Mouse (Mus musculus): ENCODE measurements around the gene Hba-a1. TPM values are rescaled to one million over a fixed set of nuclear protein-coding genes. Genes with fewer than 3 reads are reported as not detected.
"Not testable (repeated sequence)": the region's sequence is repeated elsewhere in the genome, so short reads cannot be mapped to it uniquely, and the experiment has no call there.

The Hba-a1 gene
- total RNA-seq, 2 experiments from 2014 or later: 3,912 to 12,509 TPM

DNA sequence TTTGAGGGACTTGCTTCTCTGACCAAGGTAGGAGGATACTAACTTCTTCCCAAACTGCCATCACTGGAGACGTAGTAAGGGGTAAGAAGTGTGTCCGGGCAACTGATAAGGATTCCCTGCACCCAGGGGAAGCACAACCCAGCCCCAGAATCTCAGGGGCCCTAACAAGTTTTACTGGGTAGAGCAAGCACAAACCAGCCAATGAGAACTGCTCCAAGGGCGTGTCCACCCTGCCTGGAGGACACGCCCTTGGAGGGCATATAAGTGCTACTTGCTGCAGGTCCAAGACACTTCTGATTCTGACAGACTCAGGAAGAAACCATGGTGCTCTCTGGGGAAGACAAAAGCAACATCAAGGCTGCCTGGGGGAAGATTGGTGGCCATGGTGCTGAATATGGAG lies 12.9 kb downstream of the Hba-a1 start, which contains the start of gene Hba-a2:
Gene Hba-a2 (plus strand): TSS at position 287 of the 400 bp plus-strand sequence.
- not testable (repeated sequence) for DNase-seq

DNA sequence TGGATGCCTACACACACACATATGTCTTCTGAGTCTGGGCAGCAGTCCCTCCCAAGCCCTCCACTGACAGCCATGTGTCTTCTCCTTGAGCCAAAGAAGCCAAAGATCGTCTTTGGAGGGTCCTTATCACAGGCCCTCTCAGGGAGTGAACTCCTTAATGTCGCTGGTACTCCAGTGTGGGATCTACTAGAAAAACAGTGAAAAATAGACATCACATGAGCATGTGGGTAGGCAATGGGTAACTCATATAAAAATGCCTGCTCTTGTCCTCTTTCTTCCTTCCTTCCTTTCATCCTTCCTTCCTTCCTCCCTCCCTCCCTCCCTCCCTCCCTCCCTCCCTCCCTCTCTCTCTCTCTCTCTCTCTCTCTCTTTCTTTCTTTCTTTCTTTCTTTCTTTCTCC lies 14.1 kb downstream of the Hba-a1 start:
- DNase-seq: not testable (repeated sequence)

DNA sequence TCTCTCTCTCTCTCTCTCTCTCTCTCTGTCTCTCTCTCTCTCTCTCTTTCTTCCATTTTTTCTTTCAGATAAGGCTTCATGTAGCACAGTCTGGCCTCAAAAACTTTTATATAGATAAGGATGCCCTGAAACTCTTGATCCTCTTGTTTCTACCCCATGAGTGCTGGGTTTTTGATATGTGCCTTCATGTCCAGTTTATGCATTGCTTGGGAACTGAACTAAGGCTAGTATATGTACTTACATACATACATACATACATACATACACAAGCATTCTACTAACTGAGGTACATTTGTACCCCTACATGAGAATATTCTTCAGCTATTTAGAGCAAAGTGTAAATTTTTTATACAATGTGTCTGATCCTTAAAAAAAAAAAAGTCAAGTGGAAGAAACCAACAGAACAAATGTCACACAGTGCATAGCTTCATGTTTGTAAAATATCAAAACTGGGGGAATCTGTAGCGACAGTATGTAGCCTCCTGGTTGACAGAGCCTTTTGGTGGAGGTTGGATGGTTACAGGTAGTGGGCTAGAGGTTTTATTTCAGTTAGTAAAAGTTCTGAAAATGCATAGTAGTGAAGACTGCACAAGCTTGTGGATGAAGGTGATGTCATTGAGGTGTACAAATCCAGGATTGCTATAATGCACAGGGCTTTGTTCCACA lies 14.7 kb downstream of the Hba-a1 start:
- no peak for DNase-seq

DNA sequence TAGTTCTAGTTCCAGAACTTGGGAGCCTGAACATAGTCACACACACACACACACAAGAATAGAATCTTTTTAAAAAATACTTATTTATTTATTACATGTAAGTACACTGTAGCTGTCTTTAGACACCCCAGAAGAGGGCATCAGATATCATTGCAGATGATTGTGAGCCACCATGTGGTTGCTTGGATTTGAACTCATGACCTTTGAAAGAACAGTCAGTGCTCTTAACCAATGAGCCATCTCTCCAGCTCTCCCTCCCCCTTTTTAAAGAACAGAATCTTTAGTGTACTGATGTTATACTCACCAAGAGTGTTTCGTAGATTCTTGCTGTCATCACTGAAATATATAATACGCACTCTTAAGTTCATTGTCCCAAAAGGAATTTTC lies 15.2 kb downstream of the Hba-a1 start:
- DNase-seq: no peak

DNA sequence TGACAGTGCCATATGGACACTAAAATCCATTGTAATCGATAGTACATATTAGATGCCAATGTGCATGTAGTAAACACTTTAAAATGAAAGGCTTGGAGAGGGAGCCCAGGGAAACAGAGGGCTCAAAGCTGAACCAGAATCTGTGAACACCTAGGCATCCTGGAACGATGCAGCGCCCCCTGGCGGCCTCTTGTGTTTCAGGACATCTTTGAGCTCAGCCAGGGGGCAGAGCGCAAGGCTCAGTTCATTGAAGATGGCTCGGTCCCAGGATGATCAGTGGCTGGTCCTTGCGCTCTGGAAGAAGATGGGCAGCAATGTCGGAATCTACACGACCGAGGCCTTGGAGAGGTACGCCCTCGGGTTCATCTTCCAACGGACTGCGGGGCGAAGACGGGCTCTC lies 16.6 kb downstream of the Hba-a1 start, which contains the start of gene Hbq1a:
Gene Hbq1a (plus strand): TSS at position 205 of the 400 bp plus-strand sequence.
- DNase-seq: peak; percentile 73

DNA sequence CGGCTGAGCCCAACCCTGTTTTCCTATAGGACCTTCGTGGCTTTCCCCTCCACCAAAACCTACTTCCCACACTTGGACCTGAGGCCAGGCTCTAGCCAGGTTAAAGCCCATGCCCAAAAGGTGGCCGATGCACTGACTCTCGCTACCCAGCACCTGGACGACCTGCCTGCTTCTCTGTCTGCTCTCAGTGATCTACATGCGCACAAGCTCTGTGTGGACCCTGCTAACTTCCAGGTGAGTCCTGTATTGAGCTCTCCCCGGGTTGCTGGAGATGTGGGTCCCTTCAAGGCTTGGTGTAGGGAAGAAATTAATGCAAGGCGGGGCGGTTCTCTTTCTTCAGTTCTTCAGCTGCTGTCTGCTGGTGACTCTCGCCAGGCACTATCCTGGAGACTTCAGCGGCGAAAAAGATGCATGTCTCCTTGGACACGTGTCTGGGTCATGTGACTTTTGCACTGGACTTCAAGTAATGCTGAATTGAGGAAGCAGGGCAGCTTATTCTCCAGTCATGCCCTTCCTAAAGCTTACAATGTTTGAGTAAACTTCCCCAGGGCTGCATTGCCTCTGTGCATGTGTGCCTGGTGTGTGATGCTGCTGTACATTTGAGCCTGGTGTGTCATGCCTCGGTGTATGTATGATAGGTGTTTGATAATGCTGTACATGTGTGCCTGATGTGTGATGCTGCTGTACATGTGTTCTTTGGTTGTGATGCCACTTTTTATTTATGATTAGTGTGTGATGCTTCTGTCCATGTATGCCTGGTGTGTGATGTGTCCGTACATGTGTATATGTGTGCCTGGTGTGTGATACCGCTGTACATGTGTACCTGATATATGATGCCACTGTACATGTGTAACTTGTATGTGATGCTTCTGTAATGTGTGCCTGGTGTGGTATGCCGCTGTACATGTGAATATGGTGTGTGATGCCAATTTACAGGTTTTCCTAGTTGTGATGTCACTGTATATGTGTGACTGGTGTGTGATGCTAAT lies 17.3 kb downstream of the Hba-a1 start:
- no peak for DNase-seq

DNA sequence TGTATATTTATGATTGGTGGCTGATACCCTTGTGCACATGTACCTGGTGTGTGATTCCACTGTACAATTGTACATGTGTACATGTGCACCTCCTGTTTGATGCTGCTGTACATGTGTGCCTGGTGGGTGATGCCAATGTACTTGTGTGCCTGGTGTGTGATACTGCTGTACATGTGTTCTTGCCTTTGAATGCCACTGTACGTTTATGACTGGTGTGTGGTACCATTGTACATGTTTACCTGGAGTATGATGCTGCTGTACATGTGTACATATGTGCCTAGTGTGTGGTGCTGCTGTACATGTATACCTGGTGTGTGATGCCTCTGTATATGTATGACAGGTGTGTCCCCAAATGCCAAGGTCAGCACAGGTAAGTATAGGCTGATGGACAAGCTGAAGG lies 18.2 kb downstream of the Hba-a1 start:
- no peak for DNase-seq

DNA sequence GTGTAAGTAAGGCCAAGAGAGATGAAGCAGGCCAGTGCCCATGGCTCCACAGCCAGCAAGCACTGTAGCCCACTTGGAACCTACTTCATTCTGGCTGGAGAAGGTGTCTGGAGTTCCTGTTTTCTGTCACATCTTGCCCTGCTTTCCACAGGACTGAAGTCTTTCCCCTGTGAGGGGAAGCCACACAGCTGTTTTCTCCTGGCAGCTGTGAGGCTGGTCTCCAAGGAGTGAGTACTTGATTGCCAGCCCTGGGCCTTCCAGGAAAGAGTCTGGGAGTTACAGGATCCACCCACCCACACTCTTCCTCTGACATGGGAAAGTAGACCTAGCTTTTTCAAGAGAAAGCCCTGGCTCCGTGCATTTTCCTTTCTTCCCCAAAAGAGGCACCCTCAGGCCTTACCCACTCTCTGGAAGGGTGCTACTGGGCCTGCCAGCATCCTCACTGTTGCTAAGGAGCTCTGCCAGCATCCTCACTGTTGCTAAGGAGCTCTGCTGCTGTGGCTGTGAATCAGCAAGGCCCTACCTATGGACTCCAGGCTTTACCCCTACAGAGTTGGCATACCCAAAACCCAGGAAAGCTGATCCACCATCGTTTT lies 19.6 kb downstream of the Hba-a1 start:
- peak; percentile 43 for DNase-seq

DNA sequence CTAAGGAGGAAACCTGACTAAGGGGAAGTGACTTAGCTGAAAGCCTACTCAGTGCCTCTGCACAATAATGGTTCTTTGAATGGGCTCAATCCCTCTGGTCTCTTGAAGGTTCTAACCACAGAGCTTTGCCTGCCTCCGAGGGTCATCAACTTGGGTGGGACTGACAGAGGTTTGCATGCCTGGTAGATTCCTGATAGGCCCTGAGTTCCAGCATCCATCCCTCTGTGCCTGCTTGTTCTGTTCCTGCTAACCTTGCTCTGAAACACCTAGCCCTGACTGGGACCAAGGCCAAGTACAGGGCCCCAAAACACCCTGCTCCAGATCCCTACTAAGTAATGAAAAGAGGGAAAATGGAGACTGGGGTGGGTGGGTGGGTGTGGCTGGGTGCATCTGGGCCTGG lies 20.1 kb downstream of the Hba-a1 start:
- no peak for DNase-seq

DNA sequence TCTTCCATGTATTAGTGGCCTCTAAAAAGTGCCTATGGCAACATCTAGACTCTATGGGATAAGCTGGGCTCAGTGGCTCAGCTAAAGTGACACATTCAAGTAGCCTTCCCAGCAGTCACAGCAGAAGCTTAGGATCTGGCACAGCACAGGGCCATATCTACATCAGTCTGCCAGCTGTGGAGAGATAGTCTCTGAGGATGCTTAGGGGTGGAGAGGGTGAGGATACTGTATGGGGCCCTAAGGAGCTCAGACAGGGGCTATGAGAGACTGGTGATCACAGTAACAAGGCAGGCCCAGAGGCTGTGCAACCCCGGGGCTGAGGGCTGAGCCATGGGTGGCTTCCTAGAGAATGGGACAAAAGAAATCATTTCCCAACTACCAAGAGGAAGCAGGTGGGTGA lies 23.7 kb downstream of the Hba-a1 start:
- no peak for DNase-seq

DNA sequence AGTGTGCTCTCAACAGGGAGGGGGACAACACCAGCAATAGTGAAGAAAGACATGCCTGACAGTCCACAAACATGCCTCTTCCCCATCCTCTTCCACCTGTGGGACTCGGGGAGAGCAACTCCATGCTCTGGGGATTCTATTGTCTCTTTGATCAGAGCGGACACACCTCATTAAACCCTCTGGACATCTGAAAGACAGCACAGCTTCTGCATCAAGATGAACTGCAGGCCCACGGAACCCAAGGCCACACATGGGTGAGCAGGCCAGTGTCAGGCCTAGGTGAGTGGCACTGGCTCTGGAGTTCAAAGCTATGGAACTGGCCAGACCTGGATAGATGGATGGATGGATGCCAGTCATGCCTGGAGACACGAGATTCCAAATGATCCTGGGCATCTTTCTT lies 26.1 kb downstream of the Hba-a1 start:
- DNase-seq: no peak

DNA sequence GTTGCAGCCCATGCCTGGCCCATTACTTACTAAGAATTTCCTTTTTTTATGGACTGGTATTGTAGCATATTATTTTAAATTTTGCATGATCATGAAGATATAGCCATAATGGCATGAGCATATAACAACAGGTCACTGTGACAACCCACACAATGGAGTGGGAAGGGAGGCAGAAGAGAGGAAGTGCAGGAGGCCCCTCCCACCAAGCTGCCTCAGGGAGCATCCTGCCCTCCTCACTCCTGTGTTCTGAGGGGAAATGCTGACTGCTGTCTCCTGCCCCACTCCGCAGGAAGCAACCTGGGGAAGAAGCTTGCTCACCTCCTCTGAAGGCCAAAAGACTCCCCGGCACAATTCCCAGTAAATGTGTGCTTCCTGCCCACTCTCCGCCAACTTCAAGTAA lies 26.6 kb downstream of the Hba-a1 start:
- no peak for DNase-seq

DNA sequence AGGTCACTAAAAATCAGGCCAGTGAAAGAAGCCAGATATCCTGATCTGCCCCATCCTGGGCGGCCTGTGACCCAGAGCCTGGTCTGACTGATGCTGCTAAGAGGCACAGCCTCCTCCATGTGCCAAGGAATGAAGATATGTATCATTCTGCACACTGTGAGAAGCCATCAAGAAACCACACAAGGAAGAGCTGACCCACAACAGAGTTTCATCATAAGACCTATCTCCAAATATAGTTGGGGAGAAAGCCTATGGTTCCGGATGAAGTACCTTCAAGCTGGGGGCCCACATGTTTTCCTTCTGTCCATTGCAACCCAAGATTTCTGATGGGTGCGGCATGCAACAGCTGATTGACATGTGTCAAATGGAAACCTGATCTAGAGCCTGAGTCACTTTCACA lies 32.7 kb downstream of the Hba-a1 start:
- no peak for DNase-seq

DNA sequence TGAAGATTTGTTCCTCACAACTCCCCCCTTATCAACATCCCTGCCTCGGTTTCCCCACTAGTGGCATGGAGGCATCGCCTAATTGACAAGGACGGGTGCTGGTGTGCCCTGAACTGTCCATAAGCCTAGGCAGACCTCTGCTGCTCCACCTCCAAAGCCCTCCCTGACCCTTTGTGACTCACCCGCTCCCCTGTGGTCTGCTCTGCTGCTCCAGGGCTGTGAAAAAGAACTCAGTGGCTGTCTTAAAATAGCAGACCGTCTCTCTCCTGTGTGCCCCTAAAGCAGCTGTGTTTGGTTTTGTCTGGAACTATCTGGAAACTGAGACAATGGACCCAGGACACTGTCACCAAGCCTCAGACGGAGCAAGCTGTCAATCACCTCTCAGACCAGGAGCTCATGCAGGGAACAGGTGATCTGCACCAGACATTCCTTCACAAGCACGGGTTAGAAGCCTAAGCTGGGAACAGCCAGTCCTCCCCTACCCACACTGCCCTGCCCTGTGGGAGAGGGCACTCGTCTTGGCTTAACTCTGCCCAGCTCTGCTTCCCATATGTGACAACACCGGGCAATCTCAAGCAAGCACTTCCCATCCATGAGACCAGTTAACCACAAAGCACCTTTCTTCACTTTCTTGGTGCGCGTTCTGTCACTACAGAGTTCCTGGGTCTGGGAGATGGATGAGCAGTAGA lies 37.3 kb downstream of the Hba-a1 start:
- no peak for DNase-seq

DNA sequence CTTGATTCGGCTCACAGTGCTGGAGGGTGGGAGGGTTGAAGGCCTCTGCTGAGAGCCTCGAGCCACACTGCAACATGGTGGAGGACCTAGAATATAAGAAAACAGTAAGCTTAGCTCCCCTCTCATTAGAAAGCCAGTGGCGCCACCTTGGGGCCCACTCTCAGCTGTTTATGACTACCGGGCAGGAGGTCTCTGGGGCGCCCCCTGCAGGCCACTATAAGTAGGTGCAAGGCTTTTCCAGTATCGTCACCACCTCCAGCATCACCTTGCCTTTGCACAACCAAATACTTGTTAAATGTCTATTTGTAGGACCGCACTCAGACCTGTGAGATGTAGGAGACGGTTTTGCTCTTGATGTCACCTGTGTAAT lies 37.9 kb downstream of the Hba-a1 start:
- DNase-seq: peak; percentile 78

DNA sequence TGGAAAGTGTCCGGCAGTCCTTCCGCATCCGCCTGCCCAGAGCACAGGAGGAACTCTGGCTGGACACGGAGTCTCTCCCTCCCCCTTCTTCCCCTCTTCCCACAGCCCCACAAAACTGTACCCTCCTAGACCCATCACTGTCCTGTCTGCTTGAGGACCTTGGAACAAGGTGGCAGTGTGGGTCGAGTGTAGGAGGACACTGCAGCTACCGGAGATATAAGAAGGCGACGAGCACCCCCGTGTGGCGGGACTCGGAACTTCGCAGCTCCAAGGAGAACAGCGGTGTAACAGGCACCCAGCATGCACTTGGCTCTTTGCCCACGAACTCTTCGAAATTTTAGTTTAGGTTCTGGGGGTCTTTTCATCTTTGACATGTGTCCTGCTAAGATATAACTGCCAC lies 41.3 kb downstream of the Hba-a1 start:
- DNase-seq: peak; percentile 92

DNA sequence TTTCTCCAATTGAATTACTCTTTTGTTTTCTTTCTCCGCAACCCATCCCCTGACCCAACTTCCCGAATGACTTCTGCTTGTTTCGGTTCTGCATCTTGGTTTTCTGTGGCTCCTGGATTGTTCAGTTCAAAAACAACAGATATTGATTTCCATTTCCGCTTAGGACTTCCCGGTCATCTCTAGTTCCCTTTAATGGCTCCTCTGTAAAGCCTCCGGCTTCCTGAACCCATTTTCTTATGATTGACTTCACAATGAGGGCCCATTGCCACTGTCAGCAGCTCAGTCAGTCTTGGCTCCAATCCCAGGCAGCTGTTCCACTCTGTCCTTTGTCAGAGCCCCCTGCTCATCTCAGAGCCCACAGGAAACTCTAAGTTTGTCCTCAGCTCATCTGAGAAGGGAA lies 47.8 kb downstream of the Hba-a1 start:
- peak; percentile 55 for DNase-seq

DNA sequence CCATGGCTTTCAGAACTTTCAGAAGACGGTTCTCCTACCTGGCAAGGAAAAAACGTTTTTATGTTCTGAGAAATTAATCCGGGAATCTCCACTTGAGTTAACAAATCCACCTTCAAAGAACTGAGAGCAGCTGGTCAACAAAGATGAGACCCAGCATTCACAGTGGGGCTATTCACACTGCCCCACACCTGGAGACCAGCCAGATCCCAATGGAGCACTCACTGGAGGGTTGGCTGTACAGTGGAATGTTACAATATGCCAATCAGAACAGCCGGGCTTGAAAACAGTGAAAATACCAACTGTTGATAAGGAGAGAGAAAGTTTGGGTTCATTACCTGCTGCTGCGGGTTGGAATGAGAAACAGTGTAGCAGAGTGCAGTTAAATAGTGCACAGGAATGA lies 48.5 kb downstream of the Hba-a1 start:
- DNase-seq: no peak

DNA sequence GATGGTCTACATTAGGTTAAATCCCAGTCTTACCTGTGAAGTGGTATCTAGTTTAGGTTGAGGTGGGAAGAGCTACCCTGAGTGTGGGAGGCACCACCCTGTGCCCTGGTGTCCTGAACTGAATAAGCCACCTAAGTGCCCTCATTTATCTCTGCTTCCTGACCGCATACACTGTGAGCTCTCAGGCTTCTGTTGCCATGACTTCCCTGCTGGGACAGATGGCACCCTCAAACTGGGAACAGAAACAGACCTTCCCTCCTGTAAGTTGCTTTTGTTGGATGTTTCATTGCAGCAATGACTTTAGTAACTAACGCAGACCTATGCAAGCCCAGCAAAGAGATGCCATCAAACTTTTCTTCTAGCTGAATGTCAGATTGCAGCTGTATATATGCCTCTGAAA lies 49.9 kb downstream of the Hba-a1 start:
- DNase-seq: no peak

Measured in heart, postnatal 4 days (tissue).